Mouse (Mus musculus) liver, postnatal 0 days (tissue): Measurements from ENCODE around the gene Zfp704. TPM values are rescaled to one million over a fixed set of nuclear protein-coding genes. Genes with fewer than 3 reads are reported as not detected.

Experiments
- ATAC-seq: fragments of 200-750 bp; cut with Nextera tagmentation; 2 replicates; pipeline ENCODE4 v1.8.0; 2017; ENCODE audit warnings: mild to moderate bottlenecking, moderate library complexity
- DNase-seq: peaks from one replicate; pipeline ENCODE4 v3.0.0-alpha.2; 2016
- H3K27ac ChIP-seq: fragments of 300-500 bp; sonication (generic); 2 replicates; pipeline ENCODE4 v1.5.1; 2014; ENCODE audit warnings: antibody characterized with exemption, moderate library complexity, mild to moderate bottlenecking, low read depth
- H3K27me3 ChIP-seq: fragments of 300-500 bp; sonication (generic); 2 replicates; pipeline ENCODE4 v1.6.1; 2014; ENCODE audit warnings: low read length, control low read depth, mixed read lengths; ENCODE audit not compliant: insufficient read depth
- H3K36me3 ChIP-seq: fragments of 300-500 bp; sonication (generic); replicated peaks from 2 replicates; pipeline ENCODE4 v1.6.1; 2014; ENCODE audit warnings: mild to moderate bottlenecking, control low read depth, low read length, moderate library complexity, mixed read lengths; ENCODE audit not compliant: insufficient read depth
- H3K4me1 ChIP-seq: fragments of 300-500 bp; sonication (generic); 2 replicates; pipeline ENCODE4 v1.6.1; 2014; ENCODE audit warnings: antibody characterized with exemption, mild to moderate bottlenecking, control low read depth; ENCODE audit not compliant: insufficient read depth
- H3K4me2 ChIP-seq: fragments of 300-500 bp; sonication (generic); 2 replicates; pipeline ENCODE4 v1.6.1; 2014; ENCODE audit warnings: low read depth, mild to moderate bottlenecking, low read length, moderate library complexity, mixed read lengths
- H3K4me3 ChIP-seq: fragments of 300-500 bp; sonication (generic); 2 replicates; pipeline ENCODE4 v1.5.1; 2014; ENCODE audit warnings: low read depth, low read length
- H3K9ac ChIP-seq: fragments of 300-500 bp; sonication (generic); replicated peaks from 2 replicates; pipeline ENCODE4 v1.6.1; 2014; ENCODE audit warnings: mild to moderate bottlenecking, moderate library complexity
- H3K9me3 ChIP-seq: fragments of 300-500 bp; sonication (generic); 2 replicates; pipeline ENCODE4 v1.6.1; 2016; ENCODE audit warnings: mild to moderate bottlenecking, control low read depth, low read length, mixed read lengths
- CTCF ChIP-seq: sonication (generic); IDR thresholded peaks from 2 replicates; pipeline ENCODE4 v1.5.1; 2016; ENCODE audit warnings: antibody characterized with exemption, low read depth
- EP300 ChIP-seq: IDR thresholded peaks from 2 replicates; pipeline ENCODE4 v1.6.1; 2016; ENCODE audit warnings: antibody characterized with exemption, low read depth, mild to moderate bottlenecking
- WGBS: fragments of 180-500 bp; shearing (Covaris S2); extraction: QIAGEN DNeasy Blood & Tissue Kit; methylation state at CpG from one replicate; pipeline ENCODE4 v1.1.7; 2014; ENCODE audit not compliant: insufficient replicate concordance; 5-methylcytosine and 5-hydroxymethylcytosine counted together
- polyA plus RNA-seq: library from polyadenylated mRNA; unstranded; fragments of >200 nt; fragmentation: Nextera tagmentation; extraction: Ambion mirVana; gene quantifications from 2 replicates; pipeline ENCODE4 v1.2.1, GENCODE M21; 2015

Zfp704 gene
- polyA plus RNA-seq, 1 experiment from 2014 or later = 0.94 TPM

- Histone ChIP-seq H3K9ac (no peak overlapping the region), H3K4me3 (no peak overlapping the region), H3K4me1 (no peaks in the 10 kb centered on the region), H3K9me3 (no peaks in the 10 kb centered on the region), H3K36me3 (no peaks in the 10 kb centered on the region), H3K27me3 (no peaks in the 10 kb centered on the region), H3K27ac (no peak overlapping the region), H3K4me2 (no peak overlapping the region)
- WGBS = 51% methylated on average over 6 of the region's 6 CpGs
- no peak for TF ChIP-seq CTCF
- TF ChIP-seq EP300 = no peak
- no peak for ATAC-seq
- no peak for DNase-seq
These were observed 104.1 kb downstream of the Zfp704 start for GRCm38 (mm10) chr3:9505692-9506211.

DNA sequence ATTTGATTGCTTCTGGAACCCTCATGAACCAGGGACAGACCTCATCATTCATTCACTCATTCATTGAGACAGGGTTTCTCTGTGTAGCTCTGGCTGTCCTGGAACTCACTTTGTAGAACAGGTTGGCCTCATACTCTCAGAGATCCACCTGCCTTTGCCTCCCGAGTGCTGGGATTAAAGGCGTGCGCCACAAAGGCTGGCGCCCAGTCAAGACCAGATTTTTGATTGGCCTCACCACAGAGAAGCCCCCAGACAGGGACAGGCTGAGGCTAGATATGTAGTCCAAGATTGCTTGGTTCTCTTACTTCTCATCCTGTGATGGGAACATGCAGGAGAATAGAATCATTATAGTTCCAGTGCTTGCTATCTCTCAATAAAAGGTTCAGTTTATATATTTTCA is 105.5 kb downstream of the Zfp704 start:
- Histone ChIP-seq H3K4me1 (peaks cover 5% of the 10 kb centered on the region; the same call in 1 of the 2 replicates), H3K4me3 (no peak overlapping the region), H3K9ac (no peak overlapping the region), H3K4me2 (no peak overlapping the region), H3K27me3 (no peaks in the 10 kb centered on the region), H3K9me3 (no peaks in the 10 kb centered on the region), H3K36me3 (no peaks in the 10 kb centered on the region), H3K27ac (no peak overlapping the region)
- no peak for TF ChIP-seq EP300
- no peak for TF ChIP-seq CTCF
- ATAC-seq = no peak
- no peak for DNase-seq
- 87% methylated on average over 4 of the region's 4 CpGs for WGBS

GRCm38 (mm10) chr3:9500725-9501124 is 109.2 kb downstream of the Zfp704 start:
- no peak overlapping the region for H3K4me2 ChIP-seq
- DNase-seq = peak; percentile 81

GRCm38 (mm10) chr3:9499994-9500553 is 109.8 kb downstream of the Zfp704 start:
- WGBS = 44% methylated on average over 8 of the region's 8 CpGs
- Histone ChIP-seq H3K36me3 (no peaks in the 10 kb centered on the region), H3K9me3 (no peaks in the 10 kb centered on the region), H3K4me3 (no peak overlapping the region), H3K9ac (no peak overlapping the region), H3K4me2 (peak overlapping the region; percentile 40), H3K27ac (peak overlapping the region; percentile 2; the same call in 1 of the 2 replicates), H3K27me3 (no peaks in the 10 kb centered on the region), H3K4me1 (peaks cover 8% of the 10 kb centered on the region; the same call in 1 of the 2 replicates)
- no peak for TF ChIP-seq CTCF
- TF ChIP-seq EP300 = no peak
- no peak for ATAC-seq
- DNase-seq = no peak

More at GRCm38 (mm10) chr3:9500725-9501124, 109.2 kb downstream of the Zfp704 start:
- no peak for TF ChIP-seq EP300
- TF ChIP-seq CTCF = no peak
- H3K9me3 ChIP-seq = no peaks in the 10 kb centered on the region
- ATAC-seq = peak; percentile 99
- H3K36me3 ChIP-seq = no peaks in the 10 kb centered on the region
- H3K27ac ChIP-seq = no peak overlapping the region
- peaks cover 8% of the 10 kb centered on the region; the same call in 1 of the 2 replicates for H3K4me1 ChIP-seq
- H3K27me3 ChIP-seq = no peaks in the 10 kb centered on the region
- WGBS = 18% methylated on average over 6 of the region's 6 CpGs
- no peak overlapping the region for H3K4me3 ChIP-seq
- no peak overlapping the region for H3K9ac ChIP-seq

GRCm38 (mm10) chr3:9499489-9499888 is 110.4 kb downstream of the Zfp704 start:
- 31% methylated on average over 5 of the region's 5 CpGs for WGBS
- H3K4me2 ChIP-seq = peak overlapping the region; percentile 40
- H3K9ac ChIP-seq = no peak overlapping the region
- peaks cover 8% of the 10 kb centered on the region; the same call in 1 of the 2 replicates for H3K4me1 ChIP-seq
- H3K27me3 ChIP-seq = no peaks in the 10 kb centered on the region
- H3K9me3 ChIP-seq = no peaks in the 10 kb centered on the region
- no peak for DNase-seq
- no peak overlapping the region for H3K4me3 ChIP-seq
- no peak overlapping the region for H3K27ac ChIP-seq
- no peak for ATAC-seq
- no peak for TF ChIP-seq EP300
- TF ChIP-seq CTCF = no peak
- H3K36me3 ChIP-seq = no peaks in the 10 kb centered on the region

DNA sequence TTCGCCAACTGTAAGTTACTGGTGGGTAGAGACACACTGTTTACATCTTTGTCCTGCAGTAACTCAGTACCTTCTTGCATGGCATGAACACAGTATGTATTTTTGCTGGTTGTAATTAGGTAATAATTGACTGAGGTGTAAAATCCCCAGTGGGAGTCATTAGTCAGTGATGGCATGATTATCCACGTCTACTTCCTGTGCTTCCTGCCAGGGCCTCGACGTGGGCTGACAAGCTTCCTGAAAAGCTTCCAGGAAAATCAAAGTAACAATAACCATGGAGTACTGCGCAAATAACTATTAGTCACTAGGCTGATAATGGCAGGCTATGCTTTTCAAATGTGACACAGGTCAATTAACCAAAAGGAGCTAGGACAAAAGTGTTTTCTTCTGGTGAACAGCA is 112.6 kb downstream of the Zfp704 start:
- no peak overlapping the region for H3K4me2 ChIP-seq
- H3K4me1 ChIP-seq = peaks cover 8% of the 10 kb centered on the region; the same call in 1 of the 2 replicates
- no peak overlapping the region for H3K27ac ChIP-seq
- H3K4me3 ChIP-seq = no peak overlapping the region
- 53% methylated on average over 5 of the region's 5 CpGs for WGBS
- no peak overlapping the region for H3K9ac ChIP-seq
- H3K36me3 ChIP-seq = no peaks in the 10 kb centered on the region
- H3K27me3 ChIP-seq = no peaks in the 10 kb centered on the region
- no peak for ATAC-seq
- H3K9me3 ChIP-seq = no peaks in the 10 kb centered on the region
- DNase-seq = no peak
- TF ChIP-seq CTCF = no peak
- no peak for TF ChIP-seq EP300
